Mouse (Mus musculus): ENCODE measurements around the gene Gpr107.
A peak's percentile ranks its signal among the peaks of the same experiment; 100 is the strongest.

Gpr107 gene

DNA sequence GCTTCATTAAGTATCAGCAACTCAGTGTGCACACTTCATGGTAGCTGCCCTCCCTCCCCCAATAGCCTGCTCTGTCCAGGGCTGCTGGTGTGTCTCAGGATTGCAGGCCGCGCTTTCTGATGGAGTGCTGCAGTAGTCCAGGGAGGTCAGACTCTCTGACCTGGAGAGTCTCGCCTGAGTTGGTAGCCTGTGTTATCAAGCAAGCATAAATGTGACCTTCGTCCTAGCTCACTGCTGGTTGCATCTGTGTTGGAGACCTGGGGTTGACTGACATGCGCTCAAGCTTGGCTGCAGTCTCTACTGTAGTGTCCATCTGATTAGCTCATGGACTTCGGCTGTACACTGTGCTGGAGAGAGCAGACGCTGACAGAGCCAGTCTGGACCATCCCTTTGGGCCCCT lies 49.7 kb downstream of the Gpr107 start:
- DNase-seq (ENCODE audit: low read depth) = no peak

DNA sequence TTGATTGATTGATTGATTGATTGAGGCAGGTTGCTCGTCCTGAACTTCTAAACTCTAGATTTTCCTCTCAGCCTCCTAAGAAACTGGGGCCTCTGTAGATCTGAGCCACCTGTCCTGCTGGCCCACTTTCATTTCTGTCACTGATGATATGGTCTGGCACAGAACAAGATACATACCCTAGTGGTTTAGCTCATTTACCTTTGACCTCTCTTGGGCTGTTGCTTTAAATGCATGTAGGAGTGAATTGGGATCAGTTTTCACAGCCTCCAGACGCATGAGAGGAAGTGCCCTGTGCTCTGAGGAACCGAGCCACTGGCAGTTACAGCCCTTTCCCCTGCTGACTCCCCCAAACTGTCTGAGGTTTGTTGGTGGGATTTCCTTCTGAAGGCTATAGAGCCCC lies 50.2 kb downstream of the Gpr107 start:
- no peak for DNase-seq (ENCODE audit: low read depth)

DNA sequence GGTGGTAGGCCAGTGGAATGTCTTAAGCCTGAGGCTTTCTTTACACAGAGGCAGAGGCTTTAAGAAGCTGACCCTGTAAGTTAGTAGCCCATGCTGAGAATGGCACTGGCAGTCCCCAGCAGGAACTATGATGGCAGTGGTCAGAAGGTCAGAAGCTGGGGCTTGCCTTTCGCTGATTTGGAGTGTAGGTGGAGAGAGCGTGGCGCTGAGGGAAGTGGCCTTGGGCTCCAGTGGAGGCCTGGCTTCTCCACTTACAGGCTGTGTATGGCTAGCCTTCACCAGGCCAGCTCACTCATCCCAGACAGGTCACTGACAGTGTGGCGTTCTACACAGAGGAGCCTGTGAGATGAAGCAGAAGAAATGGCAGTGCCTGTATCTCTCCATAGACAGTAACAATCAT lies 50.8 kb downstream of the Gpr107 start:
- DNase-seq (ENCODE audit: low read depth) = no peak

DNA sequence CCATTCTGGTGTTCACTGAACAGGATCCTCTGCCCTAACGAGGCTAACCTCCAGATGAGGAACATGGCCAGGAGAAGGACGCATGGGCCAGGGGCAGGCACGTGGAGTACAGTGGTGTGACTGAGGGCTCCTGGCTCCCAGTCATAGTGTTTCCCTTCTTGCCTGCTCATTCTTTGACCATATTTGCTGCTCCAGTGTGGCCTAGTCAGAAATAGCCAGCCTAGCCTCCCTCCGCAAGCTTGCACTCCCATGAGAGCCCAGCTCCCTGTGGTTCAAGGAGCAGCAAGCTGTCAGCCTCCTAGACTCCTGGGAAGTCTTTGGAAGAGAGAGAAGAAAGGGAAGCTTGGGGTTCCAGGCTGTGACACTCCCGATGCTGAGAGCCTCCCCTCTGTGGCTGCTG lies 52.6 kb downstream of the Gpr107 start:
- no peak for DNase-seq (ENCODE audit: low read depth)

DNA sequence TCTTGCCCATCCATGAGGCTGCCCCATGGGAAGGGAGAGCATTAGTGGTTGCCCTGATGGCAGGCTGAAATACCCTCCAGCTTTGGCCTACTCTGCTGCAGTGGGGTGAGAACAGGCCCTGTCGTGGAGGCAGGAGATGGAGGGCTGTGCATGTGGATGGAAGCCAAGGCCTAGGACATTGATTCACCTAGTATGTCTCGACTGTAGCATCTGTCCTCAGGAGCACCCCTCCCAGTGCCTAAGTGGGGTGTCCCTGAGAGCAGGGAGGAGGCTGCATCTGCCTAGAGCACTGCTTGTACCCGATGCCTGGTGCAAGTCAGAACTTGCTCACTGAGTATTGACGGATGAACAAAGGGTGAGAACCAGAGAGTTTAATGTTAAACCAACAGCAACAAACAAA lies 54.1 kb downstream of the Gpr107 start:
- DNase-seq (ENCODE audit: low read depth) = no peak

DNA sequence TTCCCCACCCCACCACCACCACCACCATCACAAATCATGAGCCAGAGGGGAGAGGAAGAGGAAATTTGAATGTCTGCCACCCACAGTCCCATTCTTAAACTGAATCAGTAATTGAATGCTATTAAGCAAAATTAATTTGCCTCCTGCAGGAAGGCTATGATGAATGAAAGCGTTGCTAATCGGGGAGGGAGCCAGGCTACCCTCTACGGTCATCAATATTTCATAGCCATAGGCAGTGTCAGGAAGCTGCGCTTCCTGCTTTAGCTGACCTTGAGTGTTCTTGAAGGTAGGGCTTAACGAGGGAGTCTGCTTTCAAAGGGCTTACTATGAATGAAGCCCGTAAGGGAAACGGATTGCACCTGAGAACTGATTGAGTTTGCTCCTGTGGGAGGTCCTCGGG lies 54.8 kb downstream of the Gpr107 start:
- no peak for DNase-seq (ENCODE audit: low read depth)

DNA sequence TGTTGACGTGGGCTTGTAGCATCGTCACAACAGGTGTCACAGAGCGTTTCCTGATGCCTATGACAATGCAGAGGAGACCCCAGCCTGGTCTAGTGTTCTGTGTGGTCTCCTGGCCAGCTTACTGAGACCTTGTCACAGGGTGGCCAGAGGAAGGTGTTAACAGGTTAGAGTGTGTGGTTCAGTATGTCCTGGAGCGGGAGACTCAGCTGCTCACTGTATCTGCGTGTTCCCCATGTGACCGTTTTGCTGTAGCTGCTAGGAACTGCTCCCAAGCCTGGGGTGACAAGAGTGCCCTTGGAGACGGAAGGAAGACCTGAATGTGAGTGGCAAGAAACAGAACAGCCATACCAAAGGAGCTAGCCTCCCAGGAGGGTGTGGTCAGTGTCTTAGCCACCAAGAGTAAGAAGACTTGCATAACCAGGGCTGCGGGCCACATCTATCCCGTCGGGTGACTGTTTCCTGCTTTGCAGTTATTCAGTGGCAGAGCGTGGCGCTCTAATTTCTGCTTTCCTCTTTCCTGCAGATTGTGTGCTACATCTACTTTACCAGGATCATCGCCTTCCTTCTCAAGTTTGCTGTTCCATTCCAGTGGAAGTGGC lies 56.5 kb downstream of the Gpr107 start:
- DNase-seq (ENCODE audit: low read depth) = no peak

DNA sequence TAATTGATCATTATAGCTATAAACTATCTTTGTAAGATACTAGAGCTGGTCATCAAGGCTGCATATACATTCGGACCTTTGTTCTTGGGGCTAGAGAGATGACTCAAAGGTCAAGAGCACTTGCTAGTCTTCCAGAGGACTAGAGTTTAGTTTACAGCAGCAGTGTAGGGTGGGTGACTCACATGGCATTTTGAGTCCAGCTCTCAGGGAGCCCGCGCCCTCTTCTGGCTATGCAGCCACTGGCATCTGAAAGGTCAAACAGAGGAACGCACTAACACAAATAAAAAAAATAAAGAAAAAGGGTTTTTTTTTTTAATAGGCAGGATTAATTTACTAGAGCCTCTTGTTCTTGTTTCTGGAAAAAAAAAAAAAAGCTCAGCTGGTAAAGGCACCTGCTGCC lies 57.4 kb downstream of the Gpr107 start:
- no peak for DNase-seq (ENCODE audit: low read depth)

DNA sequence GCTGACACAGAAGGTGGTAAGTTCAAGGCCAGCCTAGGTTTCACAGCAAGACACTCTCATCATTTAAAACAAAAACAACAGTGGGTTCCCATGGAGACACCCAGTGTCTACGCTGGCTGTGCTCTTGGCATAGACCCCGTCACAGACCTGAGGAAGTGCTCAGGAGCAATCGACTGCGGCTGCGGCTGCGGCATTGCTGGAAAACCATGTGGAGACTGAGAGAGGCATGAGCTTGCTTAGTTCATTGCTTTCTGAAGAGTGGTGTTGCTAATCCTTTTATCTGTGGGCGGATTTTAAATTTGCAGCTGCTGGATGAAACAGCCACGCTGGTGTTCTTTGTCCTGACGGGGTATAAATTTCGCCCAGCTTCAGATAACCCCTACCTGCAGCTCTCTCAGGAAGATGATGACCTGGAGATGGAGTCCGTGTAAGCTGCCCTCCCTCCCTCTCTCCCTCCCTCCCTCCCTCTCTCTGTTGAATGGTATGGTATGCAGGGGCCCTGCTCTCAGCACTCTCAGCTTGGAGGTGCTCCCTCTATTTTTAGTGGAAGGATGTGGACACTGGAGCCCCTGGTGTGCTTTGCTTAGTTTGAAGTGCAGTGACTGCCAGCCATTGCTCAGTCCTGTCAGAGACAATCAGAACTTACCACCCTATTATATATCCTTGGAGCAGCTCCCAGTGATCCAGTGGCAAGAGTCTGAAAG lies 58.2 kb downstream of the Gpr107 start:
- DNase-seq (ENCODE audit: low read depth) = no peak

DNA sequence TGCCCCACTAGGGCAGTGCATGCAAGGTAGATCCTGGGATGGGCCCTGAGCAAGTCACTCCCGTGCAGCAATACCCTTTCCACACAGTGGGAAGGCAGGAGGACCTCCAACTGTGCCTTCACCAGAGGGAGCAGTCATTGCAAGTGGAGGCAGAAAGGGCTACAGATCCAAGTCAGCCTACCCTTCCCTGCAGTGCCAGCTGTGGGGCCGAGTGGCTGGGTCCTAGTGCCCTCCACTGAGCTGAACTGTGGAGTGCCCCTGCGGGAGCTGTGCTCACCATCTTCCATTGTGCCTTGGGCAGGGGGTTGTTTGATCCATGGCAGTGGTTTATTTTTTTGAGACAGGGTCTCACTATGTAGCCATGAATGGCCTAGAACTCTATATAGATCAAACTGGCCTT lies 59.1 kb downstream of the Gpr107 start:
- DNase-seq (ENCODE audit: low read depth) = no peak

DNA sequence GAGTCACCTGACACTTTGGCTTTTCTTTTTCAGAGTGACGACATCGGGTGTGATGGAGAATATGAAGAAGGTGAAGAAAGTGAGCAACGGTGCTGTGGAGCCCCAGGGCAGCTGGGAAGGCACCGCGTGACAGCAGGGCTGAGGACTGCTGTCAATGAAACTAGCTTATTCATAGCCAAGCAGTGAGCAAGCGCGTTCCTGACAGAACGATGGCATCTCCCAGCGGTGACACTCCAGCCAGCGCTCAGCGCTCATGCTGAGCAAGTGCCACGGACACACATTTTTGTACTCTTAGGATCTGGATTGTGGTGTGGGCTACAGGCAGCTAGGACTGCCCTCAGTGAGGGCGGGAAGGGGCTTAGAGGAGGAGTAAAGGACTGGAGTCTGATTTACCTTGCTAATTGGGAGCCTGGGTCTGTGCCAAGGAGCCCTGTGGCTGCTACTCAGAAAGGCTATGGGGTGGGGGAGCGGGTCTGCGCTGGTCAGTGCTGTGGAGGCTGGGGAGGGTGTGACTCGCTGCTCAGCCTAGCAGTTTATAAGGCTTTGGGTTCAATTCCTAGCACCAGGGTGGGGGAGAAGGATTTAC lies 62.2 kb downstream of the Gpr107 start:
- no peak for DNase-seq (ENCODE audit: low read depth)

DNA sequence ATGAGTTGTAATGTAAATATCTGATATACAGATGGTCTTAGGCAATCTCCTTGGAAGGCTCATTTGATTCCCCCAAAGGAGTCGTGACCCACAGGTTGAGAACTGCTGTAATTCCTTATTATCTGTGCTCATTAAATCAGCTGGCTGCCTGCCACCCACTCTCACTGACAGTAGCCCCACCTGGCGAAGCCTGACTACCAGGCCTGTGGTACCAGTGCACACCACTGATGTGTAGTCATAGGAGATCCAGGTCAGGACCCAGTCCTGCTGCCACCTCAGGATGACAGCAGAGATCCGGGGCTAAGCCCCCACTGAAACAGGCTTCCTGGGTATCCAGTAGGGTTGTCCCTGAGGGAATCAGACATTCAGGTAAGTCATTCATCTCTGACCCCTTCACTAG lies 66.5 kb downstream of the Gpr107 start:
- no peak for DNase-seq (ENCODE audit: low read depth)

DNA sequence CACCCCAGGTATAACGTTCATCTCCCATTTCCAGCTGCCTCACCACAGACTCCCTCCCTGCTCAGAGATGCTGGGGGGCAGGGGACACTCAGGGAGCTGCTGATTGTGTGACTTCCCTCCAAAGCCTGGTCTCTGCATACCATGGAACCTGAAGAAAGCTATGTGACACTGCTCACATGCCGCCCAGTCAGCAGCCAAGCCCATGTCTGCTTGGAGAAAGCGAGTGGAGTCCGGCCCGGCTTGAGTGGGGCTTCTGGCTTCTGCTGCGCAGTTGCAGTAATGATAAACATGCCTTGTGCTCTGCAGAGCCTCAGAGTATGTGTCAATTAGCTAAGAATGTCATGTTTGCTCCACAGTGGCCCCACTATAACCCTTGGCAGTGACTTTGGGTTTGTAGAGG lies 67.4 kb downstream of the Gpr107 start:
- DNase-seq (ENCODE audit: low read depth) = no peak

DNA sequence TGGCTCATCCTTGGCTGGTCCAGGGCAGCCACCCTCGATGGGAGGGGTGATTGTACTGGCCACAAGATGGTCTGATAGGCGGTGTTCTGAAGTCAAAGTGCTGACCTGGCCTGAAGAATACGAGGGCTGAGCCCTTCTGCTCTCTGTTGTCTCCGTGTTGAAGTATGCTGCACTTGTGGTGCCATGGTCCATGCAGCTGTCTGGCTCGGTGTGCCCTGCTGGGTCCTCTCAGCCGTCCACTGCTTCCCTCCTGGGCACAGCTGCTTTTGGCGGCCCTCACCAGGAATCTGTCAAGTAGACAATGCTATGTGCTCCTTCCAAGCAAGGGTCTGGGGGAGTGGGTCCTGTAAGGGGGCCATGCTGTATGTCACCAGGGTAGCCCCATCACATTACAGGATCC lies 68.7 kb downstream of the Gpr107 start:
- no peak for DNase-seq (ENCODE audit: low read depth)

DNA sequence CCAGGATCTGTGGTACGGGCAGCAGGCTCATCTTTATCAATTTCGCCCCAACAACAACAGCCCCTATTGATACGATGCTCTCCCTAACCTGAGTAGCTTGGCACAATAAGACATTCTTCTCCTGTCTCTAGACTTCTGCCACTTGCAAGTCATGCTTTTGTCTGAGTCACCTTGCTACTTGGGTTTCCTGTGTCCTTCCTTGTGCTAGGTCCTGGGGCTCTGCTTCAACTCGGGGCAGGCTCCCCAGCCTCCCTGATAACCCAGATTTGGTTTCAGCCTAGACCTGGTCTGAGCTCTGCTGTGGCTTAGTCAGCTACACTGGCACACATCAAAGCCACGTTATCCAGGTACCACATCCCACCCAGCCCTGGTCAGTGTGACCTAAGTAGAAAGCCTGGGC lies 69.5 kb downstream of the Gpr107 start:
- no peak for DNase-seq (ENCODE audit: low read depth)

DNA sequence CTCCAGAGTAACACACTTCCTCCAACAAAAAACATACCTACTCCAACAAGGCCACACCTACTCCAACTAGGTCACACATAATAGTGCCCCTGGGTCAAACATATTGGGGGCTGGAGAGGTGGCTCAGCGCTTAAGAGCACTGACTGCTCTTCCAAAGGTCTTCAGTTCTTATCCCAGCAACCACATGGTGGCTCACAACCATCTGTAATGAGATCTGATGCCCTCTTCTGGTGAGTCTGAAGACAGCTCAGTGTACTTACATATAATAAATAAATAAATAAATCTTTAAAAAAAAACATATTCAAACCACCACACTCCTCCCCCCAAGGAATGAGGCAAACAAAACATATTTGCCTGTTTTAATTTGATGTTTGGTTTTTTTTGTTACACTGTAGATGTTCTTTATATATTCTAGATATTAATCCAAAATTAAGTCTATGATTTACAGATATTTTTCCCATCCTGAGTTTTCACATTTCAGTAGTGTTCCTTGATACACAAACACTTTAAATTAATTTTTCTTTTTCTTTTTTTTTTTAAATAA lies 76.7 kb downstream of the Gpr107 start:
- peak; percentile 40 for DNase-seq (ENCODE audit: low read depth)

DNA sequence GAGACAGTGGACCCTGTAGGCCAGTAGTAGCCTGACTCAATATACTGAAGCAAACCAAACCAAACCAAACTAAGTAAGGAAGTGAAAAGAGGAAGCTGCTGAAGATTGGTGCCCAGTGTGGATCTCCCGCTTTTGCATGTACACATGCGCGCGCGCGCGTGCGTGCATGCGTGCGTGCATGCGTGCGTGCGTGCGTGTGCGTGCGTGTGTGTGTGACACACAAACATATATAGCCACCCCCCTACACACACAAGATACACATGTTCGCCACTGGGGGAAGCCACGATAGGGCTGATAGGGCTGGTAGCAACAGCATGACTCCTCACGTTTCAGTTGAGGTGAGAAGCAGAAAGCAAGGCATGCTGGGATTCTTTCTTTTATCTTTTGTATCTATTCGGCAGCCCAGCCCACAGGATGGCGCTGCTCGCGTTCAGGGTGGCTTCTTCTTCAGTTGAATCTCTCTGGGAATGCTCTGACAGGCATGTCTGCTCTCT lies 87.1 kb downstream of the Gpr107 start:
- peak; percentile 69 for DNase-seq (ENCODE audit: low read depth)

DNA sequence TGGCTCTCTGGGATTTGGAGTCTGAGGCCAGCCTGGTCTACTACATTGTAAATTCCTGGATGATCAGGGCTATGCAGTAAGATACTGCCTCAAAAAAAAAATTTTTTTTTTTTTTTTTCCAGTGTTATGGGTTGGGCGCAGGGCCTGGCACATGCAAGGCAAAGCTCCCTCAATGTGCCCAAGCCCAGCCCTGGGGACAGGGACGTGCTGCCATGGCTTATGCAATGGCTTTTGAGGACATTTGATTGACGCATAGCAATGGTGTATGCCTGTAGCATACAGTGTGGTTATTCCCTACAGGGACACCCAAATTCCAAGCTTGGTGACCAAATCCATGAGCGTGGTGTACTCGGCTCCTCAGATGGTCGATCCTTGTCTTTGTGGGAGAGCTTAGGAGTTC lies 87.7 kb downstream of the Gpr107 start:
- DNase-seq (ENCODE audit: low read depth) = no peak

DNA sequence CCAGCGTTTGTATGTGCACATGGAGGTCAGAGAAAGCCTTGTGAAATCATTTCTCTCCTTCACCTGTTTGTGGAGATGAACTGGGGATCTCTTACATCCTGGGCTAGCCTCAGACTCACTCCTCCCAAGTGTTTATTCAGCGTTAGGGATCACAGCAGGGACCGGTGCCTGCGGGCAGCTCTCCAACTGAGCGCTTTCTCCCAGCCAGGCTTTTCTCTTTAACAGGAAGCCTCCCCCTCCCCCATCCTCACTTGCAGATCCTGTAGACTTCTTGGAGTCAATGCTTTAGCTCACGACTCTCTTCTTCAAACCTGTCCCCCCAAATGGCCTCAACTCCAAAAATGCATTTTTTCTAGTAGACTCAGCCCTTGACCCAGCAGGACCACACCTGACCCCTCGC lies 89.5 kb downstream of the Gpr107 start:
- no peak for DNase-seq (ENCODE audit: low read depth)

DNA sequence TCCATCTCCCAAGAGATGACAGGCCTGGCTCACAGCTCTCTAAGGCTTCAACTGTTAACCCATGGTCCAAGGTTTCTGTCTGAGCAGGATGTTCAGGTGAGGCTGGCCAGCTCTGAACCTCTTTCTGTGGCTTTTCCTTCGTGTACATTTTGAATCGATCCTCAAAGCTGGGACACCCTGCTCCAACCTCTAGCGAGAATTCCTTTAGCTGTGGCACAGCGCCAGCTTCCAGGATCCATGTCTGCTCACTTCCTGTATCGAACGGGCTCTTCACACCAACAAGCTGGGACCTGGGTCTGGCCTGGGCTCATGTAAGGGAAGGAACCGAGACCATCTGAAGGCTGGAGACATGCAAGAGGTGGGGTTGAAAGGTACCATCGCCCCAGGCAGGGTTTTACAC lies 92.1 kb downstream of the Gpr107 start:
- no peak for DNase-seq (ENCODE audit: low read depth)

DNA sequence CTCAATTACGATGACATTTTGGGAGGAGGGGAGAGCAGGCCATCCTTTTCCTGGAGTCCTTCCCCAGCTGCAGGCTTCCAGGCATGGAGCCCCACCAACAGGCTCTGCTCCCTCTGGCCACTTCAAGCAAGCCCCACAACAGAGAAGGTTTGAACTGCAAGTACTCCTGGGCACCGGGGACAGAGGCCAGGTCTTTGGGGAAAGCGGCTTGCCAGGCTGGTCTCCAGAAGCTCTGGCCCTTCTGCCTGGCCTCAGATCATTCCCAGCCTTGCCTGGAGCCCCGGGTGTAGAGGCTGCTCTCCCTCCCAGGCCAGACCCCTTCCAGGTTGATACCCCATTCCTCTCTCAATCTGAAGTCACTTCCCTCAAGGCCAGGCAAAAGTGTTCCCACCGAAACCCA lies 92.9 kb downstream of the Gpr107 start:
- DNase-seq (ENCODE audit: low read depth) = no peak

DNA sequence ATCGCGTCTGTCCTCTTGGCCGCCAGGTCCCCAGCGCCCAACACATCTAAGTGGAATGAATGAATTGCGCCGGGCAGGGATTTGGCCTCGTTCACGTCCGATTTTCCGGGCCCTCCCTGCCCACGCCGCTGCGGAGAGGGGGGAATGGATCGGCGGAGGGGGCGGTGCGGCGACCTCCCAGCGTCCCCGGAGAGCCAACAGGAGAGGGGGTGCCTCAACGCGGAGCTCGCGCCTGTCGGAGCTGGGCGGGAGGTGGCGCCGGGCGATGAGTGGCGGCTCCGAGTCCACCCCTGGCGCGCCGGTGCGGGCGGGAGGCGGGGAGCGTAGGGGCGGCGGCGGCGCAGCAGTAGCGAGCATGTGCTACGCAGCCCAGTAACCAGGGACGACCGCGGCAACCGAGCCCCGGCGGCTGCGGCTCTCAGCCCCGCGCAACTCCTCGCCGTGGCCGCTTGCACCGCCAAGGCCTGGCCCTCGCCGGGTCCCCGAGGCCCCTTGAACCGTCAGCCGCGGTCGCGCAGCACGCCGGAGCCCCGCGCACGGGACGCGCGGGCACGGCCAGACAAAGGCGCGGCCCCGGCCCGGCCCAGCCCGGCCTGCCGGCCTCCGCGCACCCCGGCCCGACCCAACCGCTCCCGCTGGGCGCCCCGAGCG lies 93.5 kb downstream of the Gpr107 start, which contains the start of gene Ncs1:
Gene Ncs1 (plus strand): TSS at position 333 of the 651 bp plus-strand sequence.
- peak; percentile 59 for DNase-seq (ENCODE audit: low read depth)

All from induced T-regulatory cell, adult 2 months (primary cell).